Mouse (Mus musculus): ENCODE measurements around the gene Cdc25b. TPM values are rescaled to one million over a fixed set of nuclear protein-coding genes. Genes with fewer than 3 reads are reported as not detected.

Gene Cdc25b
- total RNA-seq, 2 experiments from 2014 or later, result 12.1 to 14.5 TPM

DNA sequence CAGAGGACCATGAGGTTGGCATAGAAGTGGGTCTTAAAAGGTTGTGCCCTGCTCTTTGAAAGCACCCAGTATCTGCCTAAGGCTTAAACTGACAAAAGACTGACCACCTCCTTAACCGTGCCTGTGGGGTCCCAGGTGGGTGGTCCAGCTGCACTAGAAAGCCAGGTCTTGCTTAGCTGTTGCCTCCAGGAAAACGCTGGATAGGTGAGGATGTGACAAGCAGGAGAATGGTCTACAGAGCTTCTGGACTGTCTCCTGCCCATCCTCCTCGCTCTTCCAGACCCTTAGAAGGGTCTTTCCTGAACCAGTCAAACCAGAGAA, 813 bp downstream of the Cdc25b start:
- DNase-seq, result no peak
- intact Hi-C loops (cut with DNase I), result loop anchor here (2.0 to 5.0 kb wide), 2 partner anchors 15 to 230 kb away; no protein-coding TSS in a partner anchor

- intact Hi-C loops (cut with DNase I), result loop anchor here (5.0 kb wide), 1 partner anchor 229 kb away; no protein-coding TSS in a partner anchor
Measured at GRCm38 (mm10) chr2:131188311-131188710, 1.6 kb downstream of the Cdc25b start.

DNA sequence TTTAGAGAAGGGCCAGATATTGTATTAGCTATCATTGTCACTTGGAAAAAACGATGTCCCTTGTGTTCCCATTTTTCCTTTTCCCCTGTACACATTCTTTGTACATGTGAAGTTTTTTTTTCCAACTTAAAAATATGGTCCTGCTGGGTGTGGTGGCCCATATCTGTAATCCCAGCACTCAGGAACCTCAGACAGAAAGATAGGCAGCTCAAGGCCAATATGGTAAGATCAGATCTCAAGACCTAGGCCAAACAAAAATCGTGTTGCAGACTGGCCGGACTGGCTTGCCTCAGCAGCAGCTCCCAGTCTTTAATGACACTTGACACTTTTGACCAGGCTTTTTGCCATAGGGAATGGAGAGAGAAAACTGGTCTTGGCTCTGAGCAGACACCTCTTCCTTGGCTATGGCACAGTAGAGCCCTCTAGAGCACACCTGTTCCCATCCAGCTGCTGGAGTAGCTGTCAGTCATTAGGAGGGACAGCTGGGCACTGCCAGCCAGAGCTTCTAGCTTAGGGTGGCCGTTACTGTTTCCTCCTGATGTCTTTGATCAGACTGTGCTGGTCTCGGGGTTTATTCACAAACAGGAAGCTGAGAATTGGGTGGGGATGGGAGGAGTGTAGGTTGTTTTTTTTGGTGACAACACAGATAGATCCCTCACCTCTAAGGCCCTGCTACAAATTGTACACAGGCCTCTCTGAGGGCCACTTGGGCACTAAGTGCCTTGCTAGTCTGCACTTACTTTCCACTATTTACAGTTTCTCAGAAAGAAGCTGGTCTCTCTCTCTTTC, 3.0 kb downstream of the Cdc25b start:
- intact Hi-C loops (cut with DNase I), result loop anchor here (5.0 kb wide), 1 partner anchor 228 kb away; no protein-coding TSS in a partner anchor
- DNase-seq, result no peak

More at GRCm38 (mm10) chr2:131188311-131188710, 1.6 kb downstream of the Cdc25b start:
- no peak for DNase-seq

DNA sequence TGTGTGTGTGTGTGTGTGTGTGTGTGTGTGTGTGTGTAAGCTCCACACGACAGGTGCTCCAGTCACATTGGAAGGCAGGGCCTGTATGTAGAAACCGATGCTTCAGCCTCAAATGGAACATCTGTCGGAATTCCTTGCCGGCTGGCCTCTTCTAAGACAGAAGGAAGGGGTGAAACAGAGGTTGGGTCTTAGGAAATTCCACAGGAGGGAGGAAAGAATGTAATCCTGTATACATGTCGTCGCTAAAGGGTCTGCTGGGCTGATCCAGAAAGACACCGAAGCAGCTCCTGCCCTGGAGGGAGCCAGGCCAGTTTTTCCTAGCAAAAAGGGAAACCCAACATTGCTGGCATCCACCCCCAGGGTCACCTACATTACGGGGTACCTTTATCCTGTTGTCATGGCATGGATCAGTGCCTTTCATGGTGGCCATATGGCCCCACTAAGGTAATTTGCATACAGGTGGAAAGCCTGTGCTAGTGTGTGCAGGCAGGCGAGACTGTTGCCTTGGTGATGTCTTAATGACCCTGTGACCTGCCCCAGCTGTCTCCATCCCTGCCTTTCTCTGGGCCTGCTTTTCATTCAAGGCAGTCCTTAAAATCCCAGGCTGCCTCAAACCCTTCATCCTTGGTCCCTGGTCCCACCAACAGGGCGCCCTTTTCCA, 3.7 kb downstream of the Cdc25b start:
- intact Hi-C loops (cut with DNase I), result no loop called here
- DNase-seq, result no peak

- intact Hi-C loops (cut with DNase I), result no loop called here
- DNase-seq, result no peak
Measured at GRCm38 (mm10) chr2:131191005-131191390, 4.2 kb downstream of the Cdc25b start.

DNA sequence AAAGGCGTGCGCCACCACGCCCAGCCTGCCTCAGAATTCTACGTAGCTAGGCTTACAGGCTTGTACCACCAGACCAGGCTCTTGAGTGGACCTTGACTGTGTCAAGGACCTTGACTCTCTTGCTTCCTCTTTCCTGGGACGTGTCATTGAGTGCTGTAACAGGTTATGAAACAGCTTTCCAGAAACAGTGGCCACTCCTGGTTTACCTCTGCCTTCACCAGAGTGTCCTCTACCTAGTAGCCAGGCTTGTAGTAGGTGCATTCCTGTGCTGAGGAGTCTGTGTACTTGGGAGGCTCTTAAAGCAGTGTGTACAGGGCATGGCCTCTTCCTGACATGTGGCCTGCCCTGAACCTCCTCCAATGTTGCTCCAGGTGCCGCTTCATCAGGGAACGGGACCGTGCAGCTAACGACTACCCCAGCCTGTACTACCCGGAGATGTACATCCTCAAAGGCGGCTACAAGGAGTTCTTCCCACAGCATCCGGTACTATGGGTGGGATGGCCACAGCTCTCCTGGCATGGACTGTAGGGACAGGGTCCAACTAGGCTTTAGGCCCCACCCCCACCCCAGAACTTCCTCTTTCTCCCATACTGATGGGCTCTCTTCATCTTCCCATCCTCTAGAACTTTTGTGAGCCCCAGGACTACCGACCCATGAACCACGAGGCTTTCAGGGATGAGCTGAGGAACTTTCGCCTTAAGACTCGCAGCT, 10.0 kb downstream of the Cdc25b start:
- DNase-seq, result no peak
- intact Hi-C loops (cut with DNase I), result no loop called here

DNA sequence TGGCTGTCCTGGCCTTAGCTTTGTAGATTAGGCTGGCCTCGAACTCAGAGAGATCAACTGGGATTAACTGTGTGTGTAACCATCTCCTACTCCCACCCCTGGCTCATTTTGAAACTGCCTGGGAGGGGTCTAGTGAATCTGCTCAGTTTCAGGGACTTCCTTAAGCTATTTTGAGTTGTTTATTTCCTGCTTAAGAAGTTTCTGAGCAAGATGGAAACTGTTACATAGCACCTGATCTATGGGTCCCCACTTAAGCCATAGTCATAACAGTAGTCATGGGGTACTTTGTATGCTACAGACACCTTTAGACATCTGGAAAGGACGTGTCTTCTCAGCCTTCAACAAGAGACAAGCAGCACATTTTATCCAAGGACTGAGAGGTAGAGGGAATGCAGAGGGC, 14.0 kb downstream of the Cdc25b start:
- intact Hi-C loops (cut with DNase I), result no loop called here
- no peak for DNase-seq

DNA sequence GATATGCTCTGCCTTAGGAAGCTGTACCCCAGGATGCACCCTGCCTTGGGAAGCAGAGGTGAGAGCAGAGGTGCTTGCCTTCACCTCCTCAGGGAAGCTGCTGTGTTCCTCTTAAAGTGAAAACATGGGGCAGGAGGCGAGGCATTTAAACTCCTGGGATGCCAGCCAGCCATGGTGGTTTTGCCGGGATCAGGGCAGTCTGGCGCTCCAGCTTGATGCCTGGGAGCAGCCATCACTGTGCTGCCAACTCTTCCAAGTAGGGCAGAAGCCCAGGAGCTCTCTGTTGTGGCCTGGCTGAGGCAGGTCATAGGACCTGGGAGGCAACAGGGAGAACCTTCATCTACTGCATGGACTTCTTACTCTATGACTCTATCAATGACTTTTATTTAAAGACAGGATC, 14.5 kb downstream of the Cdc25b start:
- DNase-seq, result no peak
- intact Hi-C loops (cut with DNase I), result no loop called here

DNA sequence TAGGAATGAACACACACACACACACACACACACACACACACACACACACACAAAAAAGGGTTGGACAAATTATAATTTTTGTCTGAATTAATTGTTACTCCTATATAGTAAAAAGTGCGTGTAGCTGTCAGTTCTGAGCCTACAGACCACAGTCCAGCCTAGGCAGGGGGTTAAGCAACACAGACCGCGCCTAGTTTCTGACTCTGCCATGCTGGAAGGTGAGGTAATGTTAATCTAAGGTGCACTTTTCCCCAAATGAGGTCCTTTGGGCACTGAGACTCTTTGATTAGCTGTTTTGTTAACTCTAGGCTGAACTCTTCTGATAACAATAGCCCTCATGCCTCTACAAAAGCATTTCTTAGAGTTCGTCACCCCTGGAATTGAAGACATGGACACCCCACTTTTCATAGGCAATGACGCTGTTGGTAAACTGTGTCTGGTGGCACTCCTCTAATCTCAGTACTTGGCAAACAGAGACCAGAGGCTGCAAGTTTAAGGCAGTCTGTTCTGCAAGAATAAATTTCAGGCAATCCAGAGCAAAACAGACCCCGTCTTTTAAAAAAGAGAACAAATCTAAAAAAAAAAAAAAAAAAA, 17.2 kb downstream of the Cdc25b start:
- DNase-seq, result no peak
- intact Hi-C loops (cut with DNase I), result loop anchor here (2.0 kb wide), 1 partner anchor 17 kb away; the partner anchor contains the start of genes Cdc25b and Spef1

DNA sequence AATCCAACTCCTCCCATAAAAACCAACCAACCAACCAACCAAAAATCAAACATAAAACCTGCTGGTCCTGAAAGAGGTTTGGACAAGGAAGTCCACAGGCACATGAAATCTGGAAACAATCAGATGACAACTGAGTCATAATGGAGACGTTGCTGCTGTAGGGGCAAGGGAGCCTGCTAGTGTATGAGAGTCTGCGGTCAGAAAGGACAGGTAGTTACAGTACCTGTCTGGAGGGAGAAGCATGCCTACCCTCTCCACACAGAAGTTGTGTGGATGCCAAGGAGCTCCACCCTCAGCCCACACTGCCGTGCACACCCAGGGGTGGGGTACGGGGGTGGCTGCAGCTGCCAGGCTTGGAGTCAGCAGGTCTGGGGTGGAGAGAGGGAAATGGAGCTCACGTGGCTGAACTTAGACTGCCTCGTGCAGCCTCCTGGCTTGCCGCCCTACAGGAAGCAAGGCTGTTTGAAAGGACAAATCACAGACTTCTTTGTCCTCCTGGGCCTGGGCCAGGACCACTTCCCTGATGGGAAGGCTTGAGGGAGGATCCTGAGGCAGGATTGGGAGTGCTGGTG, 17.7 kb downstream of the Cdc25b start:
- DNase-seq, result peak; percentile 96 to 98
- intact Hi-C loops (cut with DNase I), result no loop called here

DNA sequence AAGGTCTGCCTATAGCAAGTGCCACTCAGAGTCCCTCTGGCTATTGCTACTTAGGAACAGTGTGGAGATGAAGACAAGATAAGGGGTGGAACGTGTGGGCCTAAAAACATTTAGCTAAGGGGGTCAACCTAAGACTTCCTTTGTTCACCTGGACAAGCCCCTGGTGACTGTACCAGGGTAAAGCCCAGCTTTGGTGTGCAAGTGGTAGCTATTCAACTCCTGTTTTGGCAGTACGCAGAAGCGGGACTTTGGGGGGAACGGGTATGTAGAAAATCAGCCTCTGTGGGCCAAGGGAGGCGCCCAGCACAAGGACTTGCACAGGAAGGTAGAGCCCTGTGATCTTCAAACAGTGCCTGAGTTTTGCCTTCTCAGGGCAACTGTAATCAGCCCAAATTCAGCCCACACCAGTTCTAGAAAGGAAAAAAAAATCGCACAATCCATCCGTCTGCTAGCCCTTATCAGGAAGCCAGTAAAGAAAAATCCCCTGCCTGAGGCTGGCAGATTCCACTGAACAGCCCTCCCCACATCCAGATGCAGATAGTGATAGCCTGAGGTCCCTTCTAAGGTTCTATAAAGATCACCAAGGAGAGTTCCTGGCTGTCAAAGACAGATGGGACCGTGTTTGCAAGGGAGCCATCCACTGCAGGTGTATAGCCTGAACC, 18.9 kb downstream of the Cdc25b start:
- intact Hi-C loops (cut with DNase I), result no loop called here
- DNase-seq, result no peak

GRCm38 (mm10) chr2:131206778-131207177, 20.0 kb downstream of the Cdc25b start, which contains the start of gene Ap5s1:
TSS of gene Ap5s1 (plus strand) at chr2:131207078.
- intact Hi-C loops (cut with DNase I), result no loop called here

DNA sequence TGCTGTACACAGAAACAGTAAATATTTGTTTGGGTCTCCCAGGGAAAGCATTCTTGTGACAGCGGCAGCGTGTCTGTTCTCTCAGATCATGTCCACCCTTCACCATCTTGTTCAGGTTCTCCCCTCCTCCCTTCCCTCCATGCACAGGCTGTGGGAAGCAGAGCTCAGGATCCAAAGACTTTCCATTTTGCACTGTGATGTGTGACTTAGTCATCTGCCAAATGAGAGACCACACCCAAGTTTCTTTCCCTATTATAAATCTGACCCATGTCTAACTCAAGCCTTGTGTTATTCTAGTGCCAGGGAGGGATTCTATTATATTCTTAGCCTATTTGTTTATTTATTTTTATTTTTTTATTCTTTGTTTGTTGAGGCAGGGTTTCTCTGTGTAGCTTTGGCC, 21.6 kb downstream of the Cdc25b start:
- no peak for DNase-seq
- intact Hi-C loops (cut with DNase I), result loop anchor here (2.0 kb wide), 1 partner anchor 28 kb away; the partner anchor contains the start of gene Cenpb

More at GRCm38 (mm10) chr2:131206778-131207177, 20.0 kb downstream of the Cdc25b start, which contains the start of gene Ap5s1:
- no peak for DNase-seq

GRCm38 (mm10) chr2:131209125-131209795, 22.5 kb downstream of the Cdc25b start:
- intact Hi-C loops (cut with DNase I), result loop anchor here (2.0 kb wide), 1 partner anchor 28 kb away; the partner anchor contains the start of gene Cenpb

DNA sequence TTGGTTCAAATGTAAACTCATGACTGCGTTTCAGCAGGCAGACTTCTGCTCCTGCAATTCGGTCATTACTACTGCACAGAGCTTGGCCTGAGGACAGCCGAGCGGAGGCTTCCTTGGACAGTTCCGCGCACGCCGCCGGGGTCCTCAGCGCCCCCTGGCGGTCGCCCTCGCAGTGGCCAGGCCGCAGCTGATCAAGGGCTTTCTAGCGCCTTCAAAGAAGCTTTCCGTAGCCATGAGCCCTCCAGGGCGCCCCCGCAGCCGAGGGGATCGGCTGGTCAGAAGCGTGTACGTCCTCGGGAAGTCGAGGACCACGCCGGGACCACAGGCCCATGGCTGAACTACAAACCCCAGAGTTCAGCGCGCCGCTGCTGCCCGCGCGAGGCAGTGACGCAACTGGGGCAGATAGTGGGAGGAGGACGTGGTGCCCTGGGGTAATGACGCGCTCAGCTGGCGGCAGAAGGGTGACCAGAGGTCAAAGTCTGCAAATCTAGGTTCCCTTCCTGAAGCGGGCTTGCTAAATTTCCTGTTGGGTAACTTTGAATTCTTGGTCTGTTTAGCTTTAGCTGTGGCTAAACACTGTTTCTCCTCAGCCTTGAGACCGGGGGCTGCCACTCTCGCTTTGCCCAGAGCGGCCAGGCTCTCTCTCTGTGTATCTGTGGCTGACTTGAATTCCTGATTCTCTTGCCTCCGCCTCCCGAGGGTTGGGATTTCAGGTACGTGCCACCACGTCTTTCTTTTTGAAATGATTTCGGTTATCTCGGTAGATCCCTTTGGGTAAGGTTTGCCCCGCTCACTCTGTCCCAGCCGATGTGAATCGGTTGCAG, 23.4 kb downstream of the Cdc25b start:
- intact Hi-C loops (cut with DNase I), result loop anchor here (2.0 kb wide), 4 partner anchors 25 to 115 kb away; partner anchors contain the start of genes Cenpb and Mavs
- DNase-seq, result peak; percentile 98

More at GRCm38 (mm10) chr2:131209125-131209795, 22.5 kb downstream of the Cdc25b start:
- DNase-seq, result peak in 1 of 2 experiments; percentile 45

DNA sequence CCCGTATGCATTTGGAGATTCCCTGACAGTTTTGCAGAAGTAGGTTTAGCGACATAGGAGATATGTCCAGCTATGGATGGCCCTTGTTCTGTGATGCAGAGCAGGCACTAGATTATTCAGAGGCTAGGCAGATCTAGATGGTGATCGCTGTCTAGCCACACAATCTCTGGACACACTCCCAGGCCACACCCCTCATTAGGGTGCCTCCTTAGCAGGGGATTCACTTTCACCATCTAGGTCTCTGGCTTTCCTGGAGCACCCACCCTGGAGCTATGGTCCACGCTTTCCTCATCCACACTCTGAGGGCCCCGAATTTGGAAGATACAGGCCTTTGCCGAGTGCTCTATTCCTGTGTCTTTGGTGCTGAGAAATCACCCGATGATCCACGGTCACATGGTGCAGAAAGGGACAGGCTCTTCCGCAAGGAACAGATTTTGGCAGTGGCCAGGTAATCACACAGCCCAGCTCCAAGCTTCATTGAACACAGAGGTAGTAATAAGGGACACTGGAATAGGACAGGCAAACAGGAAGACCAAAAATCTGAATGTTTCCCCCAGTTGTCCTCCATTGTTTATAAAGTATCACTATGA, 24.4 kb downstream of the Cdc25b start:
- DNase-seq, result peak; percentile 43 to 50
- intact Hi-C loops (cut with DNase I), result loop anchor here (2.0 kb wide), 3 partner anchors 24 to 116 kb away; partner anchors contain the start of gene Mavs

- intact Hi-C loops (cut with DNase I), result no loop called here
- DNase-seq, result peak in 1 of 2 experiments; percentile 29
Measured at GRCm38 (mm10) chr2:131213773-131214172, 27.0 kb downstream of the Cdc25b start.

Measured in heart, postnatal 10 days (tissue).